Mouse (Mus musculus) hindbrain, postnatal 0 days (tissue): ENCODE results near the gene Slc27a5. TPM values are rescaled to one million over a fixed set of nuclear protein-coding genes. Genes with fewer than 3 reads are reported as not detected.

ENCODE experiments used
- ATAC-seq: fragments of 200-750 bp; cut with Nextera tagmentation; 2 replicates; pipeline ENCODE4 v1.8.0; 2017; ENCODE audit warnings: mild to moderate bottlenecking, moderate TSS enrichment, moderate library complexity
- DNase-seq: peaks from one replicate; pipeline ENCODE4 v3.0.0-alpha.2; 2015; ENCODE audit warnings: low spot score
- H3K27ac ChIP-seq: fragments of 300-500 bp; sonication (generic); 2 replicates; pipeline ENCODE4 v1.5.1; 2014; ENCODE audit warnings: mild to moderate bottlenecking
- H3K27me3 ChIP-seq: fragments of 300-500 bp; sonication (generic); 2 replicates; pipeline ENCODE4 v1.6.1; 2014; ENCODE audit warnings: low read length, mixed read lengths; ENCODE audit not compliant: insufficient read depth
- H3K36me3 ChIP-seq: fragments of 300-500 bp; sonication (generic); 2 replicates; pipeline ENCODE4 v1.6.1; 2014; ENCODE audit warnings: low read length, mixed read lengths; ENCODE audit not compliant: insufficient read depth
- H3K4me1 ChIP-seq: fragments of 300-500 bp; sonication (generic); 2 replicates; pipeline ENCODE4 v1.6.1; 2014; ENCODE audit warnings: antibody characterized with exemption, low read length, mixed read lengths; ENCODE audit not compliant: insufficient read depth
- H3K4me2 ChIP-seq: fragments of 300-500 bp; sonication (generic); 2 replicates; pipeline ENCODE4 v1.6.1; 2014; ENCODE audit warnings: low read depth, mild to moderate bottlenecking, low read length, moderate library complexity, mixed read lengths
- H3K4me3 ChIP-seq: fragments of 300-500 bp; sonication (generic); 2 replicates; pipeline ENCODE4 v1.5.1; 2014; ENCODE audit warnings: low read length
- H3K9ac ChIP-seq: fragments of 300-500 bp; sonication (generic); replicated peaks from 2 replicates; pipeline ENCODE4 v1.6.1; 2014; ENCODE audit warnings: mild to moderate bottlenecking, low read length, moderate library complexity, mixed read lengths
- H3K9me3 ChIP-seq: fragments of 300-500 bp; sonication (generic); 2 replicates; pipeline ENCODE4 v1.6.1; 2016; ENCODE audit warnings: low read length, mixed read lengths
- CTCF ChIP-seq: IDR thresholded peaks from 2 replicates; pipeline ENCODE4 v1.5.1; 2016; ENCODE audit warnings: antibody characterized with exemption, control low read depth, low read depth
- WGBS: fragments of 180-500 bp; shearing (Covaris S2); extraction: QIAGEN DNeasy Blood & Tissue Kit; methylation state at CpG from one replicate; pipeline ENCODE4 v1.1.7; 2014; 5-methylcytosine and 5-hydroxymethylcytosine counted together
- polyA plus RNA-seq: library from polyadenylated mRNA; unstranded; fragments of >200 nt; fragmentation: Nextera tagmentation; extraction: Ambion mirVana; gene quantifications from 2 replicates; pipeline ENCODE4 v1.2.1, GENCODE M21; 2015
- total RNA-seq: library from RNA; depleted of rRNA; stranded (reverse); fragments of >200 nt; gene quantifications from 2 replicates; pipeline ENCODE4 v1.2.3, GENCODE M21; 2014; rRNA removed

Slc27a5 gene
- 1.1 and 1.7 TPM in 2 replicates for total RNA-seq
- 0.29 and 0.30 TPM in 2 replicates for polyA plus RNA-seq

GRCm38 (mm10) chr7:12998053-12998452 is at the start of gene Slc27a5:
Gene Slc27a5, minus strand, starts transcription at chr7:12998192.
- ATAC-seq (no peak), DNase-seq (no peak)
- Histone ChIP-seq H3K9ac (no peak within 1 kb of the TSS), H3K27ac (no peak within 1 kb of the TSS), H3K27me3 (no peaks in the 10 kb centered on the region), H3K9me3 (no peaks in the 10 kb centered on the region), H3K36me3 (no peaks in the 10 kb centered on the region), H3K4me1 (no peaks in the 10 kb centered on the region), H3K4me3 (no peak within 1 kb of the TSS), H3K4me2 (no peak within 1 kb of the TSS)
- no peak for TF ChIP-seq CTCF
- 88% methylated on average over 5 of the region's 5 CpGs for WGBS

- Histone ChIP-seq H3K36me3 (no peaks in the 10 kb centered on the region), H3K9me3 (no peaks in the 10 kb centered on the region), H3K27ac (no peak overlapping the region), H3K4me3 (no peak overlapping the region), H3K27me3 (0 out of 2 replicates have a peak, but pooled peaks cover 3% of the 10 kb centered on the region), H3K9ac (no peak overlapping the region), H3K4me2 (no peak overlapping the region), H3K4me1 (peaks cover 8% of the 10 kb centered on the region; the same call in 1 of the 2 replicates)
- DNase-seq (peak; percentile 82), ATAC-seq (peak; percentile 32; the same call in 1 of the 2 replicates)
- 5% methylated on average over 2 of the region's 2 CpGs for WGBS
- TF ChIP-seq CTCF: peak; percentile 85
Measured at GRCm38 (mm10) chr7:13046084-13046483, 48.1 kb upstream of the Slc27a5 start.

GRCm38 (mm10) chr7:13044254-13044625 is 46.2 kb upstream of the Slc27a5 start:
- Histone ChIP-seq H3K4me2 (peak overlapping the region; percentile 76), H3K9ac (peak overlapping the region; percentile 70), H3K4me1 (peaks cover 8% of the 10 kb centered on the region; the same call in 1 of the 2 replicates), H3K9me3 (no peaks in the 10 kb centered on the region), H3K36me3 (no peaks in the 10 kb centered on the region), H3K27ac (peak overlapping the region; percentile 83), H3K27me3 (0 out of 2 replicates have a peak, but pooled peaks cover 3% of the 10 kb centered on the region), H3K4me3 (peak overlapping the region; percentile 49)
- DNase-seq: no peak
- no peak; the same call in 1 of the 2 replicates for ATAC-seq
- 3% methylated on average over 23 of the region's 23 CpGs for WGBS
- no peak for TF ChIP-seq CTCF

- H3K27ac ChIP-seq: peak overlapping the region; percentile 83
- DNase-seq (peak; percentile 65), ATAC-seq (peak; percentile 53)
- H3K36me3 ChIP-seq: no peaks in the 10 kb centered on the region
- no peak for TF ChIP-seq CTCF
- H3K9ac ChIP-seq: peak overlapping the region; percentile 70
- H3K4me2 ChIP-seq: peak overlapping the region; percentile 76
- 0 out of 2 replicates have a peak, but pooled peaks cover 3% of the 10 kb centered on the region for H3K27me3 ChIP-seq
- 5% methylated on average over 87 of the region's 88 CpGs for WGBS
- H3K9me3 ChIP-seq: no peaks in the 10 kb centered on the region
- peak overlapping the region; percentile 49 for H3K4me3 ChIP-seq
- H3K4me1 ChIP-seq: peaks cover 11% of the 10 kb centered on the region
Measured at GRCm38 (mm10) chr7:13043445-13044253, 45.7 kb upstream of the Slc27a5 start.

- 38% methylated on average over 16 of the region's 16 CpGs for WGBS
- no peak for TF ChIP-seq CTCF
- peak overlapping the region; percentile 83 for H3K27ac ChIP-seq
- H3K9me3 ChIP-seq: no peaks in the 10 kb centered on the region
- H3K9ac ChIP-seq: peak overlapping the region; percentile 70
- no peak for DNase-seq
- peak overlapping the region; percentile 49 for H3K4me3 ChIP-seq
- H3K27me3 ChIP-seq: 0 out of 2 replicates have a peak, but pooled peaks cover 3% of the 10 kb centered on the region
- peak; percentile 1; the same call in 1 of the 2 replicates for ATAC-seq
- H3K36me3 ChIP-seq: no peaks in the 10 kb centered on the region
- peaks cover 12% of the 10 kb centered on the region for H3K4me1 ChIP-seq
- H3K4me2 ChIP-seq: peak overlapping the region; percentile 76
Measured at GRCm38 (mm10) chr7:13043120-13043444, 45.1 kb upstream of the Slc27a5 start.

GRCm38 (mm10) chr7:13042511-13042910 is 44.5 kb upstream of the Slc27a5 start:
- ATAC-seq (no peak), DNase-seq (no peak)
- Histone ChIP-seq H3K4me3 (no peak overlapping the region), H3K9me3 (no peaks in the 10 kb centered on the region), H3K27ac (no peak overlapping the region), H3K4me1 (peaks cover 12% of the 10 kb centered on the region), H3K27me3 (0 out of 2 replicates have a peak, but pooled peaks cover 3% of the 10 kb centered on the region), H3K9ac (no peak overlapping the region), H3K4me2 (no peak overlapping the region), H3K36me3 (no peaks in the 10 kb centered on the region)
- no peak for TF ChIP-seq CTCF
- 78% methylated on average over 6 of the region's 6 CpGs for WGBS
